Mouse (Mus musculus): ENCODE measurements around the gene Spink8. TPM values are rescaled to one million over a fixed set of nuclear protein-coding genes. Genes with fewer than 3 reads are reported as not detected.

The Spink8 gene
- total and polyA plus RNA-seq, 3 experiments = 15.7 TPM; not detected in 2

DNA sequence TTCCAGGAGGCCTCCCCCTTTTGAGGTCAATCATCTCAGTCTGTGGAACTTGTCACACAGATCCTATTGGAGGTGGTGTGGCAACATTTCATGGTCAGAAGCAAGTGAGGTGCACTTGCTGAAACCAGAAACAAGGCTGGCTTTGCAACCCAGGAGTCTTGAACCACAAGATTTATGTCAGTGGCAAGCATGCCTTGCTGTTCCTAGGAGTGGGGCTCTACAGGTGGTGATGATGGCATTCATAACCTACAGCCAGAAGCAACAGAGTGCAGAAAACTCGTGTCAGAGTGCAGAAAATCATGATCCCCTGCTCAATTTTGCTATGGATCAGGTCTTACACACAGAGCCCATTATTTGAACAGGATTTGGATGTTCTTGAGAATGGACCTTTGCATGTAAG lies 5.8 kb upstream of the Spink8 start:
- Histone ChIP-seq H3K9me3 (replicated peaks) (peaks cover 2% of the 10 kb centered on the region), H3K4me1 (ENCODE audit: insufficient read depth, low read depth, low read length) (peaks cover 7% of the 10 kb centered on the region; the same call in 1 of the 2 replicates), H3K36me3 (replicated peaks) (no peaks in the 10 kb centered on the region), H3K27me3 (ENCODE audit: insufficient read depth, low read length) (no peaks in the 10 kb centered on the region), H3K4me3 (ENCODE audit: low read depth, low read length) (no peak overlapping the region)
- ATAC-seq (ENCODE audit: extremely low read depth, insufficient number of reproducible peaks, low FRiP score, poor library complexity, severe bottlenecking) = no peak
- TF ChIP-seq TAL1 (conservative IDR thresholded peaks at IDR 0.05; ENCODE audit: low read depth, low read length) = no peak
- no peak for TF ChIP-seq POLR2AphosphoS5 (IDR thresholded peaks at IDR 0.05; ENCODE audit: insufficient replicate concordance, low read depth, low read length)
- TF ChIP-seq CTCF (IDR thresholded peaks at IDR 0.05; ENCODE audit: low read depth, low read length) = no peak
- no peak for TF ChIP-seq GATA1 (IDR thresholded peaks at IDR 0.05; ENCODE audit: borderline replicate concordance, low read length)
- no peak for TF ChIP-seq GATA2 (IDR thresholded peaks at IDR 0.05; ENCODE audit: borderline replicate concordance, low read depth, low read length)
- DNase-seq (ENCODE audit: low spot score) = no peak

DNA sequence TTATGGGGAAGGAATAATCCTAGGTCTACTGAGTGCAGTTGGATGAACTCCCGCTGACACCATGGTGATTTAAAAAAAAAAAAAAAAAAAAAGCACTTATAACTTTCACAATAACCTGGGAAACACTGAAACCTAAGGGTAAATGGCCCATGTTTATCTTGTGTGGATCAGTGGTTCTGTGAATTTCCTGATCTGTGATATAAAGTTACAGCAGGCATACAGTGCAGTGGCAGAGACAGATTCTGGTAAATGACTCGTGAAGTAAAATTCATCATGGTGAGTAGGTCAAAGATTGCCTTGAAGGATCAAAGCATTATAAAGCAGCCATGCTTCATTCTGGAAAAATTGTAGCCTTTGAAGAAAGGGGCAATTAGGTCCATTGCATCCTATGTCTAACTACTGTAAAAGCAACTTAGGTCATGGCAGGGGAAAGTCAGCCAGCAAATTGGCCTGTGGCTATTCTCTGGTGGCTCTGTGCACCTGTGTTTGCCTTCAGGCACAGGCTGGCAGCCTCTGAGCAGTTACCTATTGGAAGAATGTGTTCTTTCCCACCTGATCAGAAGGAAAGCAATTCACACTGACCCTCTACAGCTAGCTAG lies 5.3 kb upstream of the Spink8 start:
- no peak for TF ChIP-seq TAL1 (conservative IDR thresholded peaks at IDR 0.05; ENCODE audit: low read depth, low read length)
- no peak for TF ChIP-seq GATA1 (IDR thresholded peaks at IDR 0.05; ENCODE audit: borderline replicate concordance, low read length)
- no peak for TF ChIP-seq POLR2AphosphoS5 (IDR thresholded peaks at IDR 0.05; ENCODE audit: insufficient replicate concordance, low read depth, low read length)
- no peak for TF ChIP-seq CTCF (IDR thresholded peaks at IDR 0.05; ENCODE audit: low read depth, low read length)
- no peak for TF ChIP-seq GATA2 (IDR thresholded peaks at IDR 0.05; ENCODE audit: borderline replicate concordance, low read depth, low read length)
- H3K27me3 ChIP-seq (ENCODE audit: insufficient read depth, low read length) = no peaks in the 10 kb centered on the region
- no peak for DNase-seq (ENCODE audit: low spot score)
- peaks cover 2% of the 10 kb centered on the region for H3K9me3 ChIP-seq (replicated peaks)
- H3K4me3 ChIP-seq (ENCODE audit: low read depth, low read length) = no peak overlapping the region
- peaks cover 7% of the 10 kb centered on the region; the same call in 1 of the 2 replicates for H3K4me1 ChIP-seq (ENCODE audit: insufficient read depth, low read depth, low read length)
- H3K36me3 ChIP-seq (replicated peaks) = no peaks in the 10 kb centered on the region
- no peak for ATAC-seq (ENCODE audit: extremely low read depth, insufficient number of reproducible peaks, low FRiP score, poor library complexity, severe bottlenecking)

DNA sequence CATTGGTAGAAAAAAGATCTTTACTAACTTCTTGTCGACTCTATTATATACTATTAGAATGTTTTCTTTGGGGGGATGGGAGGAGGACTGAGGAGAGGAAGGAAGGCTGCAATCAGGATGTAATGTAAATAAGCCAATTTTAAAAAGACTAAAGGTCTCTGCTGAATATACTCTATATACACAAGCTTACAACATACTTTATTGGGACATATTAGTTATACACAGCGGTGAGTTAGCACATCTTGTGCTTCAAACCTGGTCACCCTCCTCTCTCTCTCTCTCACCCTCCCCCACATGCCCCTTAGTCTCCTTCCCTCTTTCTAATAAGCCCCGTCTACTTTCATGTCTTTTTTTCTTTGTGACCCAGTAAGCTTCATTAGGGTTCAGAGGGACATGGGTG lies 4.2 kb upstream of the Spink8 start:
- 0 out of 2 replicates have a peak, but pooled peaks cover 2% of the 10 kb centered on the region for H3K27me3 ChIP-seq (ENCODE audit: insufficient read depth, low read length)
- ATAC-seq (ENCODE audit: extremely low read depth, insufficient number of reproducible peaks, low FRiP score, poor library complexity, severe bottlenecking) = no peak

DNA sequence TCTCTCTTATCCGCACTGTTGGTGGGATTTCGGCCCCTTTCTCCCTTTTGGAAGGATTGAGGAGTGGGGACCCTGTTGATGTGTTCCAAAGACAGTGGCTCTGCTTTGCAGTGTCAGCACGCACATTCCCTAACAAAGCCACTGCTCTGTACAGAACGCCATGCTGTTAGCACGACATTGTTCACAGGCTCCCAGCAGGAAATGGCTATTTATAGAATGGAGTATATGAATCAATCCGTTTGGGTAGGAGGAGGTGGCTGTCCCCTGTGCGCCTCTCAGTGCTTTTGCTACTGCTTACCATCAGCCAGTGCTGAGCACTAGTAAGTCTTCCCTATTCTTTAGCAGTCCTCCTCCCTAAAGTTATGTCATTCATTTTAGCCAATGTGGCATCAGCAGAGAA lies 1.3 kb downstream of the Spink8 start:
- Histone ChIP-seq H3K36me3 (replicated peaks) (no peaks in the 10 kb centered on the region), H3K9me3 (replicated peaks) (no peaks in the 10 kb centered on the region), H3K27me3 (ENCODE audit: insufficient read depth, low read length) (peaks cover 5% of the 10 kb centered on the region; the same call in 1 of the 2 replicates), H3K4me3 (ENCODE audit: low read depth, low read length) (no peak overlapping the region), H3K4me1 (ENCODE audit: insufficient read depth, low read depth, low read length) (peaks cover under 1% of the 10 kb centered on the region; the same call in 1 of the 2 replicates)
- no peak for ATAC-seq (ENCODE audit: extremely low read depth, insufficient number of reproducible peaks, low FRiP score, poor library complexity, severe bottlenecking)
- no peak for DNase-seq (ENCODE audit: low spot score)
- TF ChIP-seq GATA1 (IDR thresholded peaks at IDR 0.05; ENCODE audit: borderline replicate concordance, low read length) (no peak), POLR2AphosphoS5 (IDR thresholded peaks at IDR 0.05; ENCODE audit: insufficient replicate concordance, low read depth, low read length) (no peak), GATA2 (IDR thresholded peaks at IDR 0.05; ENCODE audit: borderline replicate concordance, low read depth, low read length) (no peak), TAL1 (conservative IDR thresholded peaks at IDR 0.05; ENCODE audit: low read depth, low read length) (no peak), CTCF (IDR thresholded peaks at IDR 0.05; ENCODE audit: low read depth, low read length) (no peak)

More for the DNA sequence above, 4.2 kb upstream of the Spink8 start:
- H3K4me1 ChIP-seq (ENCODE audit: insufficient read depth, low read depth, low read length) = peaks cover 7% of the 10 kb centered on the region; the same call in 1 of the 2 replicates
- no peaks in the 10 kb centered on the region for H3K36me3 ChIP-seq (replicated peaks)
- no peak for DNase-seq (ENCODE audit: low spot score)
- peaks cover 2% of the 10 kb centered on the region for H3K9me3 ChIP-seq (replicated peaks)
- no peak overlapping the region for H3K4me3 ChIP-seq (ENCODE audit: low read depth, low read length)
- TF ChIP-seq GATA1 (IDR thresholded peaks at IDR 0.05; ENCODE audit: borderline replicate concordance, low read length) (no peak), TAL1 (conservative IDR thresholded peaks at IDR 0.05; ENCODE audit: low read depth, low read length) (no peak), CTCF (IDR thresholded peaks at IDR 0.05; ENCODE audit: low read depth, low read length) (no peak), GATA2 (IDR thresholded peaks at IDR 0.05; ENCODE audit: borderline replicate concordance, low read depth, low read length) (no peak), POLR2AphosphoS5 (IDR thresholded peaks at IDR 0.05; ENCODE audit: insufficient replicate concordance, low read depth, low read length) (no peak)

DNA sequence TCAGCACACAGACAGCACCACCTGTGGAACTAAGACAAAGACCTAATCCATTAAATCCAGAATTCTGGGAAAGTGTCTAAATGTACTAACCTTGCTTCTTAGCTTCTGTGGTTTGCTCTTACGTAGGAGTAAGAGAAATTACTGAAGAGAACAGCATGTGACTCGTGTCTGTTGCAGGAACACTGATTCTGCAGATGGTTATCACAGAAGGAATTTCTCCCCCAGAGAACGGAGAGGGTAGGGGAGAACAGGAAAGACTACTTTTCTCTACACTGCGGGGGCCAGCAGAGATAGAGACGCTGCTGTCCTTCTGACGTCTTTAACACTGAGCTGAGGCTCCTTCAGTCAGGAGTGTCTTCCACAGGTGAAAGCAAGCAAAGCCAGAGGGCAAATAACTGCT lies 4.3 kb downstream of the Spink8 start:
- no peak overlapping the region for H3K4me3 ChIP-seq (ENCODE audit: low read depth, low read length)
- H3K9me3 ChIP-seq (replicated peaks) = no peaks in the 10 kb centered on the region
- ATAC-seq (ENCODE audit: extremely low read depth, insufficient number of reproducible peaks, low FRiP score, poor library complexity, severe bottlenecking) = no peak
- no peaks in the 10 kb centered on the region for H3K36me3 ChIP-seq (replicated peaks)
- no peaks in the 10 kb centered on the region for H3K4me1 ChIP-seq (ENCODE audit: insufficient read depth, low read depth, low read length)
- TF ChIP-seq TAL1 (conservative IDR thresholded peaks at IDR 0.05; ENCODE audit: low read depth, low read length) (no peak), POLR2AphosphoS5 (IDR thresholded peaks at IDR 0.05; ENCODE audit: insufficient replicate concordance, low read depth, low read length) (no peak), CTCF (IDR thresholded peaks at IDR 0.05; ENCODE audit: low read depth, low read length) (no peak), GATA2 (IDR thresholded peaks at IDR 0.05; ENCODE audit: borderline replicate concordance, low read depth, low read length) (no peak), GATA1 (IDR thresholded peaks at IDR 0.05; ENCODE audit: borderline replicate concordance, low read length) (no peak)
- peaks cover 5% of the 10 kb centered on the region; the same call in 1 of the 2 replicates for H3K27me3 ChIP-seq (ENCODE audit: insufficient read depth, low read length)
- DNase-seq (ENCODE audit: low spot score) = no peak

DNA sequence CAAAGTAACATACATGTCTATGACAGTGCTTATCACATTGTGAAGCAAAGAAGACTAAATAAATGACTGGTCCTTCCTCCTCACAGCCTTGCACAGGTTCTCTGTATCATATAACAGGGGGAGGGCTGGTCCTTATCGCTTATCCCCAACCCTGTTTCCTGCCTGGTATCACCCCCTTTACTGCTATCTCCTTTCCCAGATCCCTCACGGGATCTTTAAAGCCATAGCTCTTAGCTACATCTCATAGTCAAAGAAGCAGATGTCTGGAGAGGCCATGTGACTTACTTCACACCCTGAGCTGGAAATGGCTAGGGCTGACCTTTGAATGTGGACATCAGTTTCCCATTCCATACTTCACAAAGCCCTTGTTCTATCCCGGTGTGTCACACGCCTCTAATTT lies 13.7 kb downstream of the Spink8 start:
- DNase-seq (ENCODE audit: low spot score) (peak; percentile 49), ATAC-seq (ENCODE audit: extremely low read depth, insufficient number of reproducible peaks, low FRiP score, poor library complexity, severe bottlenecking) (peak; percentile 95)
- Histone ChIP-seq H3K36me3 (replicated peaks) (peaks cover 13% of the 10 kb centered on the region), H3K27me3 (ENCODE audit: insufficient read depth, low read length) (no peaks in the 10 kb centered on the region), H3K9me3 (replicated peaks) (no peaks in the 10 kb centered on the region), H3K4me1 (ENCODE audit: insufficient read depth, low read depth, low read length) (peaks cover 31% of the 10 kb centered on the region), H3K4me3 (ENCODE audit: low read depth, low read length) (no peak overlapping the region)
- TF ChIP-seq CTCF (IDR thresholded peaks at IDR 0.05; ENCODE audit: low read depth, low read length) (no peak), TAL1 (conservative IDR thresholded peaks at IDR 0.05; ENCODE audit: low read depth, low read length) (peak; percentile 89)

Data from G1E (cell line).